Mouse (Mus musculus) E14TG2a.4 (cell line): Measurements from ENCODE around the gene Afmid.

Experiments
- CTCF ChIP-seq: conservative IDR thresholded peaks from 2 replicates; pipeline ENCODE4 v1.5.1; 2014; ENCODE audit warnings: low read length
- NANOG ChIP-seq: IDR thresholded peaks from 2 replicates; pipeline ENCODE4 v1.6.1; 2014; ENCODE audit warnings: borderline replicate concordance, low read length, mixed read lengths

DNA sequence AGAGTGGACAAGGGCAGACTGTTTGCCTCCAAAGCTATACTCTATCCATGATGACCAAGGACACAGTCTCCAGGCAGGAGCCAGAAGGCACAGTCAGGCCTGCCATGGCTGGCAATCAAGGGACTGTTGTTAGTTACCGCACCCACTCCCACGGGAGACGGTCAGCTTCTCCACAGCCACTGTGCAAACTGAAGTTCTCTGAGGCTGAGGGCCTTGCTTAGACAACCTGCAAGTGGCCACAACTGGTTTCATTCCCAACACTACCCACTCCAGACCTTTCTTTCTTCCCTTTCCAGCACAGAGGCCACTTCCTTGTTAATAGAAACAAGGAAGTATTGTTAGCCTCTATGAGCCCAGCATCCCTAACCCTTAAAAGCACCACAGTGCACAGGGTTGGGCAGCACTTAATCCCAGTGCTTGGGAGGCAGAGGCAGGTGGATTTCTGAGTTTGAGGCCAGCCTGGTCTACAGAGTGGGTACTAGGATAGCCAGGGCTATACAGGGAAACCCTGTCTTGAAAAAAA lies 22.5 kb upstream of the Afmid start:
- TF ChIP-seq CTCF, result no peak
- no peak for TF ChIP-seq NANOG
